Mouse (Mus musculus) embryonic fibroblast, embryonic 13.5 days (primary cell): ENCODE measurements around the gene Snph.

ENCODE experiments used
- CTCF ChIP-seq: IDR thresholded peaks from 2 replicates; pipeline ENCODE4 v1.5.1; 2011; ENCODE audit warnings: mild to moderate bottlenecking, control low read depth, low read length, moderate library complexity, borderline replicate concordance; ENCODE audit not compliant: insufficient read depth
- POLR2A ChIP-seq: IDR thresholded peaks from 2 replicates; pipeline ENCODE4 v1.6.1; 2011; ENCODE audit warnings: low read depth, mild to moderate bottlenecking, control low read depth, low read length, moderate library complexity

- TF ChIP-seq CTCF (no peak), POLR2A (no peak)
Observed at GRCm38 (mm10) chr2:151609974-151610373, 22.4 kb downstream of the Snph start.
